Mouse (Mus musculus) embryonic facial prominence, embryonic 12.5 days (tissue): ENCODE results near the gene Parvg. TPM values are rescaled to one million over a fixed set of nuclear protein-coding genes. Genes with fewer than 3 reads are reported as not detected.

ENCODE experiments used
- ATAC-seq: fragments of 200-750 bp; cut with Nextera tagmentation; 2 replicates; pipeline ENCODE4 v1.8.0; 2017; ENCODE audit not compliant: insufficient number of reproducible peaks, insufficient read depth, low FRiP score, low TSS enrichment
- H3K27ac ChIP-seq: fragments of 300-500 bp; sonication (generic); 2 replicates; pipeline ENCODE4 v1.5.1; 2016; ENCODE audit warnings: mild to moderate bottlenecking
- H3K27me3 ChIP-seq: fragments of 300-500 bp; sonication (generic); 2 replicates; pipeline ENCODE4 v1.6.1; 2016; ENCODE audit warnings: mild to moderate bottlenecking, moderate library complexity
- H3K36me3 ChIP-seq: fragments of 300-500 bp; sonication (generic); 2 replicates; pipeline ENCODE4 v1.6.1; 2016; ENCODE audit warnings: mild to moderate bottlenecking
- H3K4me1 ChIP-seq: fragments of 300-500 bp; sonication (generic); 2 replicates; pipeline ENCODE4 v1.6.1; 2016
- H3K4me2 ChIP-seq: fragments of 300-500 bp; sonication (generic); replicated peaks from 2 replicates; pipeline ENCODE4 v1.6.1; 2016; ENCODE audit warnings: mild to moderate bottlenecking, moderate library complexity
- H3K4me3 ChIP-seq: fragments of 300-500 bp; sonication (generic); 2 replicates; pipeline ENCODE4 v1.5.1; 2016; ENCODE audit warnings: mild to moderate bottlenecking
- H3K9ac ChIP-seq: fragments of 300-500 bp; sonication (generic); 2 replicates; pipeline ENCODE4 v1.6.1; 2016; ENCODE audit warnings: mild to moderate bottlenecking, moderate library complexity
- H3K9me3 ChIP-seq: fragments of 300-500 bp; sonication (generic); 2 replicates; pipeline ENCODE4 v1.6.1; 2016; ENCODE audit warnings: mild to moderate bottlenecking, moderate library complexity
- WGBS: fragments of 180-500 bp; shearing (Covaris S2); methylation state at CpG from one replicate; pipeline ENCODE4 v1.1.7; 2016; 5-methylcytosine and 5-hydroxymethylcytosine counted together
- polyA plus RNA-seq: library from polyadenylated mRNA; unstranded; fragments of >200 nt; fragmentation: Nextera tagmentation; extraction: Ambion mirVana; gene quantifications from 2 replicates; pipeline ENCODE4 v1.2.1, GENCODE M21; 2016

The Parvg gene
- polyA plus RNA-seq, 1 experiment from 2014 or later = 1.2 TPM

GRCm38 (mm10) chr15:84364746-84365145 lies 40.9 kb downstream of the Parvg start:
- H3K27me3 ChIP-seq = no peaks in the 10 kb centered on the region
- ATAC-seq = no peak
- H3K4me2 ChIP-seq = no peak overlapping the region
- no peak overlapping the region for H3K9ac ChIP-seq
- WGBS = 91% methylated on average over 3 of the region's 3 CpGs
- no peak overlapping the region for H3K27ac ChIP-seq
- H3K9me3 ChIP-seq = no peaks in the 10 kb centered on the region
- H3K4me3 ChIP-seq = no peak overlapping the region
- peaks cover 8% of the 10 kb centered on the region; the same call in 1 of the 2 replicates for H3K4me1 ChIP-seq
- no peaks in the 10 kb centered on the region for H3K36me3 ChIP-seq

GRCm38 (mm10) chr15:84365675-84366381 lies 42.0 kb downstream of the Parvg start:
- Histone ChIP-seq H3K9me3 (no peaks in the 10 kb centered on the region), H3K36me3 (no peaks in the 10 kb centered on the region), H3K27ac (no peak overlapping the region), H3K27me3 (no peaks in the 10 kb centered on the region), H3K4me3 (no peak overlapping the region), H3K4me2 (no peak overlapping the region), H3K9ac (no peak overlapping the region), H3K4me1 (peaks cover 1% of the 10 kb centered on the region; the same call in 1 of the 2 replicates)
- ATAC-seq = peak; percentile 47; the same call in 1 of the 2 replicates
- WGBS = 63% methylated on average over 17 of the region's 17 CpGs

GRCm38 (mm10) chr15:84366574-84366989 lies 42.8 kb downstream of the Parvg start:
- H3K27ac ChIP-seq = no peak overlapping the region
- H3K36me3 ChIP-seq = no peaks in the 10 kb centered on the region
- H3K4me3 ChIP-seq = no peak overlapping the region
- no peak overlapping the region for H3K9ac ChIP-seq
- H3K9me3 ChIP-seq = no peaks in the 10 kb centered on the region
- 94% methylated on average over 10 of the region's 10 CpGs for WGBS
- H3K27me3 ChIP-seq = no peaks in the 10 kb centered on the region
- H3K4me2 ChIP-seq = no peak overlapping the region
- no peak for ATAC-seq
- no peaks in the 10 kb centered on the region for H3K4me1 ChIP-seq

GRCm38 (mm10) chr15:84367402-84367801 lies 43.6 kb downstream of the Parvg start:
- 85% methylated on average over 8 of the region's 8 CpGs for WGBS
- H3K4me3 ChIP-seq = no peak overlapping the region
- no peak overlapping the region for H3K9ac ChIP-seq
- H3K36me3 ChIP-seq = no peaks in the 10 kb centered on the region
- no peaks in the 10 kb centered on the region for H3K4me1 ChIP-seq
- H3K27ac ChIP-seq = no peak overlapping the region
- no peaks in the 10 kb centered on the region for H3K9me3 ChIP-seq
- no peak for ATAC-seq
- H3K4me2 ChIP-seq = no peak overlapping the region
- H3K27me3 ChIP-seq = no peaks in the 10 kb centered on the region

GRCm38 (mm10) chr15:84372801-84373200 lies 49.0 kb downstream of the Parvg start:
- Histone ChIP-seq H3K36me3 (no peaks in the 10 kb centered on the region), H3K4me2 (no peak overlapping the region), H3K27me3 (no peaks in the 10 kb centered on the region), H3K4me1 (no peaks in the 10 kb centered on the region), H3K27ac (no peak overlapping the region), H3K9me3 (peaks cover 12% of the 10 kb centered on the region), H3K9ac (no peak overlapping the region), H3K4me3 (no peak overlapping the region)
- 50% methylated on average over 5 of the region's 5 CpGs for WGBS
- ATAC-seq = no peak

GRCm38 (mm10) chr15:84378734-84379133 lies 54.9 kb downstream of the Parvg start:
- Histone ChIP-seq H3K27me3 (no peaks in the 10 kb centered on the region), H3K4me3 (no peak overlapping the region), H3K36me3 (no peaks in the 10 kb centered on the region), H3K9me3 (peaks cover 12% of the 10 kb centered on the region), H3K4me2 (no peak overlapping the region), H3K9ac (no peak overlapping the region), H3K27ac (no peak overlapping the region), H3K4me1 (no peaks in the 10 kb centered on the region)
- no peak for ATAC-seq
- 78% methylated on average over 9 of the region's 9 CpGs for WGBS

- WGBS = 66% methylated on average over 10 of the region's 10 CpGs
- Histone ChIP-seq H3K9ac (no peak overlapping the region), H3K36me3 (no peaks in the 10 kb centered on the region), H3K9me3 (peaks cover 4% of the 10 kb centered on the region), H3K4me1 (no peaks in the 10 kb centered on the region), H3K27me3 (no peaks in the 10 kb centered on the region), H3K4me2 (no peak overlapping the region), H3K4me3 (no peak overlapping the region), H3K27ac (no peak overlapping the region)
- ATAC-seq = no peak
These were observed 56.4 kb downstream of the Parvg start for GRCm38 (mm10) chr15:84380181-84380580.

- Histone ChIP-seq H3K27me3 (no peaks in the 10 kb centered on the region), H3K36me3 (no peaks in the 10 kb centered on the region), H3K9ac (no peak overlapping the region), H3K9me3 (peaks cover 12% of the 10 kb centered on the region; the same call in 1 of the 2 replicates), H3K27ac (no peak overlapping the region), H3K4me1 (no peaks in the 10 kb centered on the region), H3K4me2 (no peak overlapping the region), H3K4me3 (no peak overlapping the region)
- no peak for ATAC-seq
- 90% methylated on average over 9 of the region's 9 CpGs for WGBS
These were observed 60.2 kb downstream of the Parvg start for GRCm38 (mm10) chr15:84384066-84384465.

- Histone ChIP-seq H3K4me3 (no peak overlapping the region), H3K9ac (no peak overlapping the region), H3K4me1 (no peaks in the 10 kb centered on the region), H3K27ac (no peak overlapping the region), H3K9me3 (peaks cover 13% of the 10 kb centered on the region; the same call in 1 of the 2 replicates), H3K36me3 (no peaks in the 10 kb centered on the region), H3K27me3 (no peaks in the 10 kb centered on the region), H3K4me2 (no peak overlapping the region)
- WGBS = 81% methylated on average over 8 of the region's 8 CpGs
- no peak for ATAC-seq
These were observed 62.3 kb downstream of the Parvg start for GRCm38 (mm10) chr15:84385995-84386565.

- Histone ChIP-seq H3K27me3 (no peaks in the 10 kb centered on the region), H3K36me3 (no peaks in the 10 kb centered on the region), H3K27ac (no peak overlapping the region), H3K9me3 (peaks cover 17% of the 10 kb centered on the region; the same call in 1 of the 2 replicates), H3K4me3 (no peak overlapping the region), H3K4me1 (peaks cover 3% of the 10 kb centered on the region; the same call in 1 of the 2 replicates), H3K9ac (no peak overlapping the region), H3K4me2 (no peak overlapping the region)
- ATAC-seq = no peak
- 91% methylated on average over 8 of the region's 8 CpGs for WGBS
These were observed 64.9 kb downstream of the Parvg start for GRCm38 (mm10) chr15:84388698-84389131.

- 91% methylated on average over 4 of the region's 4 CpGs for WGBS
- no peak for ATAC-seq
- no peak overlapping the region for H3K27ac ChIP-seq
- H3K9me3 ChIP-seq = peaks cover 13% of the 10 kb centered on the region; the same call in 1 of the 2 replicates
- H3K36me3 ChIP-seq = no peaks in the 10 kb centered on the region
- no peak overlapping the region for H3K4me2 ChIP-seq
- H3K4me3 ChIP-seq = no peak overlapping the region
- H3K27me3 ChIP-seq = no peaks in the 10 kb centered on the region
- peaks cover 4% of the 10 kb centered on the region; the same call in 1 of the 2 replicates for H3K4me1 ChIP-seq
- H3K9ac ChIP-seq = no peak overlapping the region
These were observed 68.3 kb downstream of the Parvg start for GRCm38 (mm10) chr15:84392131-84392530.
